8 mouse cellular contexts compared by ENCODE assay signal in the genomic region with DNA sequence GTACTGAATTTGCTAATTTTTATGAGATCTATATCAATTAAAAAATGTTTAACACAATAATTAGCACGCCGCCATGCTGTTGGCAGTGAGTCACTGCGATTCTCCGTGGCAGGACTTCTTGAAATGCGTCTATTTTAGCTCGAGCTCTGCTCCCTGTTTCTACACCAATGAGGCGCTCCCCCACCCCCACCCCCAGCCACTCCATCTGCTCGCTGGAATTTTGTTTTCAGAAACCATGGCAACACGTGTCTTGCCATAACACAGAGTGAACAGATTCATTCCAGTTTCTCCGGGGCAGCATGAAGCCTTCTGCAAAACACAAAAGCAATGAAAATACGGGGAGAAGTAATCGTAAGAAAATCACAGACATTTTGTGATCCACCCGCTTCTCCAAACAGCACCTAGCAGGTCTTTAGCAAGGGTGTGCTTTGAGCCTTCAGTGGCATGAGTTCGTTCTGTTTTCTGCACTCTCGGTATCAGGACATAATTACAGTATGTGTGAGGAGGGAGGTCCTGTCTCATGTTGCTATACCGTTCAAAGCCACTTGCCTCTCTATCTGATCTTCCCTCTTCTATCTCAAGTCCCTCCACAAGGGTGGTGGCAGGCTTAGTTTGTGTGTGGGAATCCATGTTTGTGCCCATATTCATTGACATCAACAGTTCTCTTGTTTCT. TPM values are rescaled to one million over a fixed set of nuclear protein-coding genes. Genes with fewer than 3 reads are reported as not detected.
DNase-seq lines count a peak whose midpoint lies in the region; ATAC-seq lines count a peak whose summit lies in the region.

No protein-coding gene starts in this region.

- H3K9ac ChIP-seq in liver, embryonic 11.5 days (ENCODE audit: low read depth, low read length): no peak overlapping the region
- H3K9ac ChIP-seq in liver, embryonic 12.5 days: no peak overlapping the region
- H3K9ac ChIP-seq in embryonic facial prominence, embryonic 14.5 days (ENCODE audit: low read depth, low read length): peak overlapping the region; percentile 32
- peak overlapping the region; percentile 44 for H3K9ac ChIP-seq in hindbrain, embryonic 16.5 days (ENCODE audit: low read depth, low read length)
- H3K9ac ChIP-seq in limb, embryonic 11.5 days (ENCODE audit: low read length): no peak overlapping the region

- no peaks in the 10 kb centered on the region for H3K27me3 ChIP-seq in liver, embryonic 11.5 days (replicated peaks; ENCODE audit: control insufficient read depth, insufficient read depth, low read length)
- no peaks in the 10 kb centered on the region for H3K27me3 ChIP-seq in liver, embryonic 12.5 days (replicated peaks)
- H3K27me3 ChIP-seq in embryonic facial prominence, embryonic 14.5 days (replicated peaks; ENCODE audit: control insufficient read depth, insufficient read depth, low read length): no peaks in the 10 kb centered on the region
- H3K27me3 ChIP-seq in hindbrain, embryonic 16.5 days (replicated peaks; ENCODE audit: control insufficient read depth, insufficient read depth, low read length): no peaks in the 10 kb centered on the region
- no peaks in the 10 kb centered on the region for H3K27me3 ChIP-seq in limb, embryonic 11.5 days (ENCODE audit: control insufficient read depth, insufficient read depth, low read length)

- WGBS in liver, embryonic 11.5 days: 43% methylated on average over 16 of the region's 16 CpGs
- 41% methylated on average over 16 of the region's 16 CpGs for WGBS in liver, embryonic 12.5 days (ENCODE audit: insufficient replicate concordance)
- WGBS in embryonic facial prominence, embryonic 14.5 days: 11% methylated on average over 16 of the region's 16 CpGs
- 14% methylated on average over 16 of the region's 16 CpGs for WGBS in hindbrain, embryonic 16.5 days
- 46% methylated on average over 16 of the region's 16 CpGs for WGBS in limb, embryonic 11.5 days

- H3K4me1 ChIP-seq in liver, embryonic 11.5 days (replicated peaks; ENCODE audit: control insufficient read depth, insufficient read depth, low read length): no peaks in the 10 kb centered on the region
- no peaks in the 10 kb centered on the region for H3K4me1 ChIP-seq in liver, embryonic 12.5 days
- 0 out of 2 replicates have a peak, but pooled peaks cover 4% of the 10 kb centered on the region for H3K4me1 ChIP-seq in embryonic facial prominence, embryonic 14.5 days (ENCODE audit: control insufficient read depth, insufficient read depth, low read length)
- H3K4me1 ChIP-seq in hindbrain, embryonic 16.5 days (ENCODE audit: control insufficient read depth, insufficient read depth, low read depth, low read length): peaks cover 11% of the 10 kb centered on the region
- peaks cover 3% of the 10 kb centered on the region; the same call in 1 of the 2 replicates for H3K4me1 ChIP-seq in limb, embryonic 11.5 days (ENCODE audit: control insufficient read depth, insufficient read depth, low read length)

- DNase-seq in liver, embryonic 11.5 days (ENCODE audit: low spot score): no peak
- peak; percentile 91 for DNase-seq in embryonic facial prominence, embryonic 14.5 days (ENCODE audit: low spot score)
- peak; percentile 56 for DNase-seq in limb, embryonic 11.5 days (ENCODE audit: low spot score)
- DNase-seq in retina, embryonic 14.5 days (ENCODE audit: low spot score): peak; percentile 64
- no peak for DNase-seq in thymus, postnatal 0 days (ENCODE audit: low spot score)
- DNase-seq in adrenal gland, adult 8-10 months: no peak

- no peak overlapping the region for H3K4me3 ChIP-seq in liver, embryonic 11.5 days (ENCODE audit: low read depth, low read length)
- H3K4me3 ChIP-seq in liver, embryonic 12.5 days: no peak overlapping the region
- peak overlapping the region; percentile 23 for H3K4me3 ChIP-seq in embryonic facial prominence, embryonic 14.5 days (ENCODE audit: low read depth, low read length)
- peak overlapping the region; percentile 33 for H3K4me3 ChIP-seq in hindbrain, embryonic 16.5 days (ENCODE audit: low read length)
- H3K4me3 ChIP-seq in limb, embryonic 11.5 days (ENCODE audit: low read depth, low read length): no peak overlapping the region

- H3K9me3 ChIP-seq in liver, embryonic 11.5 days (ENCODE audit: control insufficient read depth, low read length): no peaks in the 10 kb centered on the region
- H3K9me3 ChIP-seq in liver, embryonic 12.5 days (replicated peaks): no peaks in the 10 kb centered on the region
- H3K9me3 ChIP-seq in embryonic facial prominence, embryonic 14.5 days (ENCODE audit: control insufficient read depth, low read length): no peaks in the 10 kb centered on the region
- no peaks in the 10 kb centered on the region for H3K9me3 ChIP-seq in hindbrain, embryonic 16.5 days (ENCODE audit: control insufficient read depth, low read length)
- no peaks in the 10 kb centered on the region for H3K9me3 ChIP-seq in limb, embryonic 11.5 days (ENCODE audit: control insufficient read depth, low read length)

- H3K4me2 ChIP-seq in liver, embryonic 11.5 days: peak overlapping the region; percentile 7; the same call in 1 of the 2 replicates
- no peak overlapping the region for H3K4me2 ChIP-seq in liver, embryonic 12.5 days
- H3K4me2 ChIP-seq in embryonic facial prominence, embryonic 14.5 days (ENCODE audit: low read depth, low read length): peak overlapping the region; percentile 52
- peak overlapping the region; percentile 63 for H3K4me2 ChIP-seq in hindbrain, embryonic 16.5 days (ENCODE audit: low read length)
- H3K4me2 ChIP-seq in limb, embryonic 11.5 days (ENCODE audit: low read depth, severe bottlenecking): peak overlapping the region; percentile 27; the same call in 1 of the 2 replicates

- no peaks in the 10 kb centered on the region for H3K36me3 ChIP-seq in liver, embryonic 11.5 days (ENCODE audit: control insufficient read depth, insufficient read depth, low read length)
- H3K36me3 ChIP-seq in liver, embryonic 12.5 days: no peaks in the 10 kb centered on the region
- no peaks in the 10 kb centered on the region for H3K36me3 ChIP-seq in embryonic facial prominence, embryonic 14.5 days (ENCODE audit: control insufficient read depth, insufficient read depth, low read length)
- no peaks in the 10 kb centered on the region for H3K36me3 ChIP-seq in hindbrain, embryonic 16.5 days (ENCODE audit: control insufficient read depth, insufficient read depth, low read length)
- H3K36me3 ChIP-seq in limb, embryonic 11.5 days (ENCODE audit: control insufficient read depth, insufficient read depth, low read length): no peaks in the 10 kb centered on the region

- ATAC-seq in liver, embryonic 11.5 days (replicated peaks; ENCODE audit: low FRiP score): no peak
- ATAC-seq in liver, embryonic 12.5 days: no peak
- peak; percentile 83 for ATAC-seq in embryonic facial prominence, embryonic 14.5 days (ENCODE audit: low read depth)
- ATAC-seq in hindbrain, embryonic 16.5 days: peak; percentile 85
- ATAC-seq in limb, embryonic 11.5 days (ENCODE audit: insufficient number of reproducible peaks, low FRiP score, low TSS enrichment, low read depth): peak; percentile 75; the same call in 1 of the 2 replicates

- no peak overlapping the region for H3K27ac ChIP-seq in liver, embryonic 11.5 days (ENCODE audit: low read depth, low read length)
- H3K27ac ChIP-seq in liver, embryonic 12.5 days: no peak overlapping the region
- no peak overlapping the region; the same call in 1 of the 2 replicates for H3K27ac ChIP-seq in embryonic facial prominence, embryonic 14.5 days (replicated peaks; ENCODE audit: low read depth, low read length)
- peak overlapping the region; percentile 64 for H3K27ac ChIP-seq in hindbrain, embryonic 16.5 days (ENCODE audit: low read depth, low read length)
- no peak overlapping the region for H3K27ac ChIP-seq in limb, embryonic 11.5 days (replicated peaks; ENCODE audit: low read depth, low read length)

RNA-seq across cellular contexts. Expression of gene Shc3, which starts 34.1 kb away (rescaled TPM):
- polyA plus RNA-seq in liver, embryonic 11.5 days (2014; fragmentation: Nextera tagmentation; extraction: Ambion mirVana): not detected in 2 replicates
- not detected in 2 replicates for polyA plus RNA-seq in liver, embryonic 12.5 days (2016; fragmentation: Nextera tagmentation; extraction: Ambion mirVana)
- polyA plus RNA-seq in embryonic facial prominence, embryonic 14.5 days (2014; fragmentation: Nextera tagmentation; extraction: Ambion mirVana): 1.3 and 1.5 TPM in 2 replicates
- polyA plus RNA-seq in hindbrain, embryonic 16.5 days (2015; fragmentation: Nextera tagmentation; extraction: Ambion mirVana): 4.4 and 6.9 TPM in 2 replicates
- 0.32 and 0.50 TPM in 2 replicates for polyA plus RNA-seq in limb, embryonic 11.5 days (2014; fragmentation: Nextera tagmentation; extraction: Ambion mirVana)
- 0.52 and 0.59 TPM in 2 replicates for polyA plus RNA-seq in thymus, postnatal 0 days (2015; fragmentation: Nextera tagmentation; extraction: Ambion mirVana)
- 1 to 10 TPM in 3 of 4 experiments, under 1 TPM in 1; 0.80 to 1.7 (median 1.6) TPM for total RNA-seq in adrenal gland, adult 8-10 months (2022)

RNA-seq across cellular contexts. Expression of gene Cks2, which starts 41.7 kb away (rescaled TPM):
- polyA plus RNA-seq in liver, embryonic 11.5 days (2014; fragmentation: Nextera tagmentation; extraction: Ambion mirVana): 587 and 614 TPM in 2 replicates
- 405 and 413 TPM in 2 replicates for polyA plus RNA-seq in liver, embryonic 12.5 days (2016; fragmentation: Nextera tagmentation; extraction: Ambion mirVana)
- 283 and 285 TPM in 2 replicates for polyA plus RNA-seq in embryonic facial prominence, embryonic 14.5 days (2014; fragmentation: Nextera tagmentation; extraction: Ambion mirVana)
- 49.7 and 50.1 TPM in 2 replicates for polyA plus RNA-seq in hindbrain, embryonic 16.5 days (2015; fragmentation: Nextera tagmentation; extraction: Ambion mirVana)
- 464 and 467 TPM in 2 replicates for polyA plus RNA-seq in limb, embryonic 11.5 days (2014; fragmentation: Nextera tagmentation; extraction: Ambion mirVana)
- 376 and 390 TPM in 2 replicates for polyA plus RNA-seq in thymus, postnatal 0 days (2015; fragmentation: Nextera tagmentation; extraction: Ambion mirVana)
- total RNA-seq in adrenal gland, adult 8-10 months (2022): 1 to 10 TPM; 3.4 to 7.4 (median 5.3) TPM

RNA-seq across cellular contexts. Expression of gene Secisbp2, which starts 48.1 kb away (rescaled TPM):
- 28.3 and 36.1 TPM in 2 replicates for polyA plus RNA-seq in liver, embryonic 11.5 days (2014; fragmentation: Nextera tagmentation; extraction: Ambion mirVana)
- polyA plus RNA-seq in liver, embryonic 12.5 days (2016; fragmentation: Nextera tagmentation; extraction: Ambion mirVana): 19.7 and 22.7 TPM in 2 replicates
- 30.8 and 31.4 TPM in 2 replicates for polyA plus RNA-seq in embryonic facial prominence, embryonic 14.5 days (2014; fragmentation: Nextera tagmentation; extraction: Ambion mirVana)
- polyA plus RNA-seq in hindbrain, embryonic 16.5 days (2015; fragmentation: Nextera tagmentation; extraction: Ambion mirVana): 27.4 and 28.6 TPM in 2 replicates
- polyA plus RNA-seq in limb, embryonic 11.5 days (2014; fragmentation: Nextera tagmentation; extraction: Ambion mirVana): 18.8 and 23.2 TPM in 2 replicates
- 57.4 and 62.7 TPM in 2 replicates for polyA plus RNA-seq in thymus, postnatal 0 days (2015; fragmentation: Nextera tagmentation; extraction: Ambion mirVana)
- total RNA-seq in adrenal gland, adult 8-10 months (2022): 10 to 100 TPM; 19.6 to 33.9 (median 25.6) TPM

Comparison
In these comparisons a context has a peak if more than half of its experiments do, and no peak if none do; other contexts are left out.
1. ATAC-seq: peak in embryonic facial prominence, embryonic 14.5 days (single experiment), hindbrain, embryonic 16.5 days (single experiment) and limb, embryonic 11.5 days (single experiment); none in liver, embryonic 11.5 days (single experiment) and liver, embryonic 12.5 days (single experiment).
2. DNase-seq: peak in embryonic facial prominence, embryonic 14.5 days (single experiment), limb, embryonic 11.5 days (single experiment) and retina, embryonic 14.5 days (single experiment); none in liver, embryonic 11.5 days (single experiment), thymus, postnatal 0 days (single experiment) and adrenal gland, adult 8-10 months (single experiment).
3. H3K4me3 ChIP-seq: peak in embryonic facial prominence, embryonic 14.5 days (single experiment) and hindbrain, embryonic 16.5 days (single experiment); none in liver, embryonic 11.5 days (single experiment), liver, embryonic 12.5 days (single experiment) and limb, embryonic 11.5 days (single experiment).
4. H3K9ac ChIP-seq: peak in embryonic facial prominence, embryonic 14.5 days (single experiment) and hindbrain, embryonic 16.5 days (single experiment); none in liver, embryonic 11.5 days (single experiment), liver, embryonic 12.5 days (single experiment) and limb, embryonic 11.5 days (single experiment).